Mouse (Mus musculus) forebrain, embryonic 13.5 days (tissue): ENCODE measurements around the gene DXBay18. TPM values are rescaled to one million over a fixed set of nuclear protein-coding genes. Genes with fewer than 3 reads are reported as not detected.
"Not testable (repeated sequence)": the region's sequence is repeated elsewhere in the genome, so short reads cannot be mapped to it uniquely, and the experiment has no call there.

Experiments used
- ATAC-seq: fragments of 200-750 bp; cut with Nextera tagmentation; 2 replicates; pipeline ENCODE4 v1.8.0; 2017
- H3K27ac ChIP-seq: fragments of 300-500 bp; sonication (generic); 2 replicates; pipeline ENCODE4 v1.5.1; 2015; ENCODE audit warnings: inconsistent platforms, mild to moderate bottlenecking, moderate library complexity
- H3K27me3 ChIP-seq: fragments of 300-500 bp; sonication (generic); 2 replicates; pipeline ENCODE4 v1.6.1; 2015; ENCODE audit warnings: mild to moderate bottlenecking, inconsistent platforms
- H3K36me3 ChIP-seq: fragments of 300-500 bp; sonication (generic); 2 replicates; pipeline ENCODE4 v1.6.1; 2015; ENCODE audit warnings: mild to moderate bottlenecking, inconsistent platforms; ENCODE audit not compliant: poor library complexity, severe bottlenecking
- H3K4me1 ChIP-seq: fragments of 300-500 bp; sonication (generic); 2 replicates; pipeline ENCODE4 v1.6.1; 2015; ENCODE audit warnings: inconsistent platforms
- H3K4me2 ChIP-seq: fragments of 300-500 bp; sonication (generic); 2 replicates; pipeline ENCODE4 v1.6.1; 2015; ENCODE audit warnings: inconsistent platforms, mild to moderate bottlenecking, moderate library complexity
- H3K4me3 ChIP-seq: fragments of 300-500 bp; sonication (generic); 2 replicates; pipeline ENCODE4 v1.5.1; 2015; ENCODE audit warnings: mild to moderate bottlenecking, inconsistent platforms
- H3K9ac ChIP-seq: fragments of 300-500 bp; sonication (generic); 2 replicates; pipeline ENCODE4 v1.6.1; 2015; ENCODE audit warnings: mild to moderate bottlenecking, inconsistent platforms
- H3K9me3 ChIP-seq: fragments of 300-500 bp; sonication (generic); replicated peaks from 2 replicates; pipeline ENCODE4 v1.6.1; 2016; ENCODE audit warnings: inconsistent platforms
- WGBS: fragments of 180-500 bp; shearing (Covaris S2); methylation state at CpG from one replicate; pipeline ENCODE4 v1.1.7; 2015; 5-methylcytosine and 5-hydroxymethylcytosine counted together
- polyA plus RNA-seq: library from polyadenylated mRNA; unstranded; fragments of >200 nt; fragmentation: Nextera tagmentation; extraction: Ambion mirVana; gene quantifications from 2 replicates; pipeline ENCODE4 v1.2.1, GENCODE M21; 2015

Gene DXBay18
- 0.21 and 0.53 TPM in 2 replicates for polyA plus RNA-seq

DNA sequence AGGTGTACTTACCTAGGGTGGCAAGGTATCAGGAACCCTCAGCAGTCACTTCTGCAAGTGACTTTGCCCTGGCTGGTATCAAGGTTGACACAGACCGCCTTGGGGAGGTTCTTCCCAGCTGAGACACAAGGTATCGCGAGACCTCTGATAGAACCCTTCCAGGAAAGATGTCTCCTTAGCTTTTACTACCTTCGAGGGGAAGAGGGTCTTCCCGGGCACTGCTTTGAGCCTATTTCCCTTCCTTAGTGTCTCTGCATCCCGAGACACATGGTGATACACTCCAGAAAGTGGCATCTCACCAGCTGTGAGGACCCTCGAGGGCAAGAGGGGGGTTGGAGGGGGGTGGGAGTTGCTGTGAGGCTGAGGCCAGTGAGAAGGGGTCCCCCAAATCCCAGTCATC, at the start of gene DXBay18:
TSS of gene DXBay18 (minus strand) at position 101 of the 400 bp plus-strand sequence.
- not testable (repeated sequence) for H3K9ac ChIP-seq, H3K4me1 ChIP-seq, H3K27me3 ChIP-seq, H3K36me3 ChIP-seq, H3K4me3 ChIP-seq, H3K27ac ChIP-seq, ATAC-seq, H3K4me2 ChIP-seq, H3K9me3 ChIP-seq
- WGBS: no CpG with 5 or more reads among the region's 7 CpGs

- not testable (repeated sequence) for H3K9me3 ChIP-seq, H3K27ac ChIP-seq, H3K4me2 ChIP-seq, H3K4me1 ChIP-seq, H3K27me3 ChIP-seq, H3K4me3 ChIP-seq, H3K36me3 ChIP-seq, H3K9ac ChIP-seq
- WGBS: 80% methylated on average over 12 of the region's 12 CpGs
- peak; percentile 48 for ATAC-seq
Measured at GRCm38 (mm10) chrX:73191934-73192333, 42.7 kb upstream of the DXBay18 start, which contains the start of gene Xlr3b. Gene Xlr3b, plus strand, starts transcription at chrX:73192207.

GRCm38 (mm10) chrX:73176889-73177288, 27.6 kb upstream of the DXBay18 start, which contains the start of gene Spin2d:
Gene Spin2d, minus strand, starts transcription at chrX:73176989.
- H3K4me3 ChIP-seq, H3K27me3 ChIP-seq, H3K9ac ChIP-seq, H3K4me2 ChIP-seq, H3K4me1 ChIP-seq, H3K9me3 ChIP-seq, H3K36me3 ChIP-seq, H3K27ac ChIP-seq, ATAC-seq: not testable (repeated sequence)
- 89% methylated on average over 4 of the region's 15 CpGs for WGBS

- H3K27me3 ChIP-seq, H3K27ac ChIP-seq, H3K4me2 ChIP-seq, H3K4me3 ChIP-seq, H3K36me3 ChIP-seq, ATAC-seq, H3K9me3 ChIP-seq, H3K9ac ChIP-seq, H3K4me1 ChIP-seq: not testable (repeated sequence)
- no CpG with 5 or more reads among the region's 20 CpGs for WGBS
Measured at GRCm38 (mm10) chrX:73148496-73148895, 754 bp downstream of the DXBay18 start, which contains the start of gene Xlr5b. Gene Xlr5b, plus strand, starts transcription at chrX:73148796.

DNA sequence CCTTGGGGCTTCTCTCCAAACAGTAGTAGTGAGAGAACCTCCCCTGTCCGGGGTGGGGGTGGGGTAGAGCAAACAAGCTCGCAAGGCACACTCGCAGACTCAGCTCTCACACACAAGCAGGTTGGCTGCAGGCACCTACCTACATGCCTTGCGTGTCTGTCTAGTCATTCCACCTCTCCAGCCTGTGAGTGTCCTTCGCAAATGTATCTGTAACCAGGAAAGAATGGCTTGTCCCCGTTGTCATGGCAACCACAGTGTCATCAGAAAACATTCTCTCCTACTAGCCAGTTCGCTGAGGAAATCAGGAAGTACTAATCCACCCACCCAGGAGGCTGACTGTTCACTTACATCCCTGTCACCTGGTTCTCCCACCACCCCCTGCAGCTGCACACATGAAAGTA, 6.0 kb downstream of the DXBay18 start:
- H3K36me3 ChIP-seq, H3K4me3 ChIP-seq, H3K4me2 ChIP-seq, H3K9me3 ChIP-seq, H3K27me3 ChIP-seq, H3K27ac ChIP-seq, H3K4me1 ChIP-seq, H3K9ac ChIP-seq: not testable (repeated sequence)
- no CpG with 5 or more reads among the region's 7 CpGs for WGBS
- ATAC-seq: peak; percentile 66

GRCm38 (mm10) chrX:73122859-73123829, 26.1 kb downstream of the DXBay18 start:
- no CpG with 5 or more reads among the region's 12 CpGs for WGBS

DNA sequence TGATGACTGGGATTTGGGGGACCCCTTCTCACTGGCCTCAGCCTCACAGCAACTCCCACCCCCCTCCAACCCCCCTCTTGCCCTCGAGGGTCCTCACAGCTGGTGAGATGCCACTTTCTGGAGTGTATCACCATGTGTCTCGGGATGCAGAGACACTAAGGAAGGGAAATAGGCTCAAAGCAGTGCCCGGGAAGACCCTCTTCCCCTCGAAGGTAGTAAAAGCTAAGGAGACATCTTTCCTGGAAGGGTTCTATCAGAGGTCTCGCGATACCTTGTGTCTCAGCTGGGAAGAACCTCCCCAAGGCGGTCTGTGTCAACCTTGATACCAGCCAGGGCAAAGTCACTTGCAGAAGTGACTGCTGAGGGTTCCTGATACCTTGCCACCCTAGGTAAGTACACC, 32.5 kb downstream of the DXBay18 start, which contains the start of gene Gm14685:
TSS of gene Gm14685 (plus strand) at position 301 of the 400 bp plus-strand sequence.
- no CpG with 5 or more reads among the region's 7 CpGs for WGBS
- H3K27me3 ChIP-seq, H3K4me3 ChIP-seq, H3K9me3 ChIP-seq, H3K36me3 ChIP-seq, H3K4me1 ChIP-seq, H3K9ac ChIP-seq, ATAC-seq, H3K27ac ChIP-seq, H3K4me2 ChIP-seq: not testable (repeated sequence)

More at GRCm38 (mm10) chrX:73122859-73123829, 26.1 kb downstream of the DXBay18 start:
- H3K4me2 ChIP-seq, H3K27me3 ChIP-seq, H3K9me3 ChIP-seq, H3K36me3 ChIP-seq, H3K27ac ChIP-seq, H3K9ac ChIP-seq, H3K4me1 ChIP-seq, H3K4me3 ChIP-seq: not testable (repeated sequence)
- ATAC-seq: peak; percentile 77

DNA sequence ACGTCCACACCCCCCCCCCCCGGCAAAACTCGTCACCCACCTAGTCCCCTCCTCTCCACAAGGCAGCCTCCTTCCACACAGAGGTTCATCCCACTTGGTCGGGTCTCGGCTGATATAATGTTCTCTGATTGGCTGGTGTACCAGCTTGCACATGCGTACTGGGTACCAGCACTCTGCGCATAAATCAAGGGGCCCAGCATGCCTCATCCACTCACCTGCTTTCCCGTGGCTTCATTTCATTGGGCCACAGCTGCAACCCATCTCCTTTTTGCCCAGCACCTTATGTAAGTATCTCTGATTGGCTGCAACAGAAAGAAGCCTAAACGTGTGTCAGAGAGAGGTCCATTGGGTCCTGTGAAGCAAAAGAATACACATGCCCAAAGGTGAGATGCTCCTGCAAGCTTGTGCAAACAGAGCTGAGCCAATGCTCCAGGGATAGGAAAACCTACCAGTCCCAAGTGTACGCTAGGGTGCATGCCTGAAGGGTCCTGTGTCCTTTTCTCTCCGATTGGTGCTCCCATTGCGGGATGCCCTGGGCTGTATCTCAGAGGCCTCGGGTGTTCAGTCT, 52.2 kb downstream of the DXBay18 start, which contains the start of gene Xlr3a:
TSS of gene Xlr3a (minus strand) at position 155 of the 568 bp plus-strand sequence.
- H3K9me3 ChIP-seq, H3K4me2 ChIP-seq, ATAC-seq, H3K9ac ChIP-seq, H3K4me3 ChIP-seq, H3K4me1 ChIP-seq, H3K27ac ChIP-seq, H3K36me3 ChIP-seq, H3K27me3 ChIP-seq: not testable (repeated sequence)
- 73% methylated on average over 13 of the region's 13 CpGs for WGBS

Other genes starting within 250 kb of the DXBay18 start
- 104 TPM in 2 replicates for gene Cetn2, start 231.0 kb downstream of the DXBay18 start, polyA plus RNA-seq
- gene Nsdhl, start 230.9 kb downstream of the DXBay18 start, polyA plus RNA-seq: 37.4 and 39.1 TPM in 2 replicates
- gene Zfp185, start 162.1 kb downstream of the DXBay18 start, polyA plus RNA-seq: 0.67 and 0.86 TPM in 2 replicates
- gene Pnma5, start 112.3 kb downstream of the DXBay18 start, polyA plus RNA-seq: not detected in 2 replicates
- gene Pnma3, start 84.7 kb downstream of the DXBay18 start, polyA plus RNA-seq: 1.7 and 1.9 TPM in 2 replicates
- gene Xlr4a, start 67.0 kb downstream of the DXBay18 start, polyA plus RNA-seq: 0.23 and 0.49 TPM in 2 replicates
- 2.9 and 3.4 TPM in 2 replicates for gene Xlr3a, start 52.4 kb downstream of the DXBay18 start, polyA plus RNA-seq
- gene Gm14685, start 32.4 kb downstream of the DXBay18 start, polyA plus RNA-seq: 0.32 and 1.0 TPM in 2 replicates
- not detected in 2 replicates for gene Xlr5b, start 654 bp downstream of the DXBay18 start, polyA plus RNA-seq
- not detected in 2 replicates for gene Spin2d, start 27.5 kb upstream of the DXBay18 start, polyA plus RNA-seq
- gene Xlr3b, start 42.8 kb upstream of the DXBay18 start, polyA plus RNA-seq: 12.1 and 12.3 TPM in 2 replicates
- 0.25 and 0.43 TPM in 2 replicates for gene Xlr4b, start 64.9 kb upstream of the DXBay18 start, polyA plus RNA-seq
- gene F8a, start 78.8 kb upstream of the DXBay18 start, polyA plus RNA-seq: 21.6 and 22.2 TPM in 2 replicates
- gene Xlr4c, start 93.7 kb upstream of the DXBay18 start, polyA plus RNA-seq: not detected in 2 replicates
- gene Xlr3c, start 115.9 kb upstream of the DXBay18 start, polyA plus RNA-seq: not detected in 2 replicates
- not detected in 2 replicates for gene Xlr5a, start 143.5 kb upstream of the DXBay18 start, polyA plus RNA-seq
- not detected in 2 replicates for gene Xlr5c, start 143.5 kb upstream of the DXBay18 start, polyA plus RNA-seq
- gene Gm45015, start 187.4 kb upstream of the DXBay18 start, polyA plus RNA-seq: not detected in 2 replicates
- 10.6 and 12.7 TPM in 2 replicates for gene Zfp275, start 193.2 kb upstream of the DXBay18 start, polyA plus RNA-seq
- not detected in 2 replicates for gene Gm18336, start 249.3 kb upstream of the DXBay18 start, polyA plus RNA-seq